Mouse (Mus musculus) heart, embryonic 11.5 days (tissue): ENCODE measurements at regions not wholly inside any gene's neighbourhood (a gene's known extent, or its start where the extent isn't known, plus 50 kb on each side); places are given as distances from the start of the nearest gene placed in this dataset.

Experiments
- ATAC-seq: fragments of 200-750 bp; cut with Nextera tagmentation; replicated peaks from 2 replicates; pipeline ENCODE4 v1.8.0; 2017; ENCODE audit warnings: moderate library complexity; ENCODE audit not compliant: insufficient number of reproducible peaks, low FRiP score, low TSS enrichment
- H3K27ac ChIP-seq: fragments of 300-500 bp; sonication (generic); 2 replicates; pipeline ENCODE4 v1.5.1; 2014; ENCODE audit warnings: mild to moderate bottlenecking, low read depth, low read length
- H3K27me3 ChIP-seq: fragments of 300-500 bp; sonication (generic); 2 replicates; pipeline ENCODE4 v1.6.1; 2014; ENCODE audit warnings: mild to moderate bottlenecking, low read length, mixed read lengths; ENCODE audit not compliant: control insufficient read depth, insufficient read depth
- H3K36me3 ChIP-seq: fragments of 300-500 bp; sonication (generic); 2 replicates; pipeline ENCODE4 v1.6.1; 2014; ENCODE audit warnings: mild to moderate bottlenecking, low read length, moderate library complexity, mixed read lengths; ENCODE audit not compliant: control insufficient read depth, insufficient read depth
- H3K4me1 ChIP-seq: fragments of 300-500 bp; sonication (generic); 2 replicates; pipeline ENCODE4 v1.6.1; 2014; ENCODE audit warnings: low read length; ENCODE audit not compliant: control insufficient read depth, insufficient read depth
- H3K4me2 ChIP-seq: fragments of 300-500 bp; sonication (generic); 2 replicates; pipeline ENCODE4 v1.6.1; 2014; ENCODE audit warnings: mild to moderate bottlenecking, moderate library complexity
- H3K4me3 ChIP-seq: fragments of 300-500 bp; sonication (generic); 2 replicates; pipeline ENCODE4 v1.5.1; 2014; ENCODE audit warnings: low read depth, low read length
- H3K9ac ChIP-seq: fragments of 300-500 bp; sonication (generic); 2 replicates; pipeline ENCODE4 v1.6.1; 2014; ENCODE audit warnings: mild to moderate bottlenecking, low read depth, low read length, moderate library complexity
- H3K9me3 ChIP-seq: fragments of 300-500 bp; sonication (generic); replicated peaks from 2 replicates; pipeline ENCODE4 v1.6.1; 2016; ENCODE audit warnings: low read length; ENCODE audit not compliant: control insufficient read depth
- WGBS: fragments of 180-500 bp; shearing (Covaris S2); extraction: QIAGEN DNeasy Blood & Tissue Kit; methylation state at CpG from one replicate; pipeline ENCODE4 v1.1.7; 2014; ENCODE audit not compliant: insufficient replicate concordance; 5-methylcytosine and 5-hydroxymethylcytosine counted together

DNA sequence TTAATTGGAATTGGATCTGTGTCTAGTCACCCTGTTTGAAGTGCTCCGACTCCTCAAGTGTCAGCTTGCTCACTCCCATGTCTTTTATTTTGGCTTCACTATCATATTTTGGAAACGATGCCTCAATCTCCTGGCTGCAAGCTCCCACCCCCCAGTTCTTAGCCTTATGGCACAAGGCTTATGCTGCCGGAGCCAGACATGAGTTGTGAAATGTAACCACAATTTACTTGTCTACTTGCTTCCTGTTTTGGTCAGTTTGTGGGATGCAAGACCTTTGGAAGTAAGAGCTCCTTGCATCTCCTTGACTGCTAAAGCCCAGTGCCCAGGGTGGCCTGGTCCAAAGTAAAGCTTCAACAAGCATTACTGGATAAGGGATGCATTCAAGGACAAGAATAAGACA lies 195.8 kb downstream of the Plpp3 start:
- no peak overlapping the region for H3K4me3 ChIP-seq
- no peaks in the 10 kb centered on the region for H3K9me3 ChIP-seq
- no peak overlapping the region for H3K27ac ChIP-seq
- no peak overlapping the region for H3K4me2 ChIP-seq
- no peak overlapping the region for H3K9ac ChIP-seq
- H3K36me3 ChIP-seq: no peaks in the 10 kb centered on the region
- WGBS: 75% methylated on average over 3 of the region's 3 CpGs
- H3K4me1 ChIP-seq: no peaks in the 10 kb centered on the region
- no peaks in the 10 kb centered on the region for H3K27me3 ChIP-seq
- no peak for ATAC-seq

DNA sequence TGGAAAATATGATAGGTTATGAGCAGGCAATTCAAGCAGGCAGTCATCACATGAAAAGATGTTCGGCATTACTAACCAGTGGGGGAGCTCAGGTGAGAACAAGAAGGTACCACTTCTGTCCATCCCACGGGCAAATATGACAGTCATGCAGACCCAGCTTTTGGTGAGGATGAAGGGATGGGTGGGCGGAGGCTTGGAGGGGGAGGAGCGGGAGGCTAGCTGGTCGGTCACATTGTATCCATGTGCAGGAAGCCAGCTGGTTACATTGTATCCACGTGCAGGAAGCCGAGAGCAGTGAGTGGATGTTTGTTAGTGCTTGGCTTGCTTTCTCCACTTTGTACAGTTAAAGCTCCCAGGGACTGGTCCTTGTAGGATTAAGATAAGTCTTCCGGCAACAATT lies 196.9 kb downstream of the Plpp3 start:
- Histone ChIP-seq H3K27ac (no peak overlapping the region), H3K4me3 (no peak overlapping the region), H3K27me3 (no peaks in the 10 kb centered on the region), H3K36me3 (no peaks in the 10 kb centered on the region), H3K9ac (no peak overlapping the region), H3K4me1 (no peaks in the 10 kb centered on the region), H3K4me2 (no peak overlapping the region), H3K9me3 (no peaks in the 10 kb centered on the region)
- ATAC-seq: no peak
- WGBS: 74% methylated on average over 8 of the region's 8 CpGs

DNA sequence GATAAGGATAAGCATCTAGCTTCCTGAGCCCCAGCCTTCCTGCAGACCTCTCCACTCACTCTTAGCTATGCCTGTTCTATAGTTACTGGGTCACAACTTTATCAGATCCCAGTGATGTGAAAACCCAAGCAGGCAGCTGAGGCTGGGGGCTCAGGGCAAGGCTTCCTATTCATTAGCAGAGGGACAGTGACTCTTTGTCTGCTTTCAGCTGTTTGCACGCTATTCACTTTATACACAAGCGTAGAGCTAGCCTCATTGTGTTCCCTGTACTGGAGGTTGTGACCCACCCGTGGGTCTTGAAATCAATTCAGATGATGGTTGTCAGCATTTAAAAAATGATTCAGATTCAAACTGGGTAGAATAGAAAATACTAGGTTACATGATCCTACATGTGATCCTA lies 199.5 kb downstream of the Plpp3 start:
- Histone ChIP-seq H3K9me3 (no peaks in the 10 kb centered on the region), H3K27ac (no peak overlapping the region)
- no peak for ATAC-seq

DNA sequence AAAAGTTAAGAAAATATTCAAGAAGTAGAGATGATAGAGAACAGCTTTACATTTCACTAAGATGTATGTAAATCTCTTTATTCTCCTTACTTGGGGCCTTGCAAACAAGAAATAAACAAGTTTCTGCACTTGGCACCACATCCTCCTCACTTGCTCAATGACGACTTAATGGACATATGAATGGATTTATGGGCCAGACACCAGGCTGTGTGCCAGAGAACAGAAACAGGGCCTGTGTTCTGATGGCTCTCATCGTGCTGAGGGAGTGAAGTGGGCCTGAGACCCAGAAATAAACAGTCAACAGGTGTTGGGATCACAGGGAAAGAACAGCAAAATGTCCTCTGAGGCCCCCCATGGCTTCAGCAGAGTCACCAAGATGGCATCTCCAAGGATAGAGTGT lies 201.6 kb downstream of the Plpp3 start:
- Histone ChIP-seq H3K4me1 (no peaks in the 10 kb centered on the region), H3K36me3 (no peaks in the 10 kb centered on the region), H3K9me3 (no peaks in the 10 kb centered on the region), H3K4me3 (no peak overlapping the region), H3K9ac (no peak overlapping the region), H3K4me2 (no peak overlapping the region), H3K27me3 (no peaks in the 10 kb centered on the region), H3K27ac (no peak overlapping the region)
- WGBS: 66% methylated on average over 2 of the region's 2 CpGs
- ATAC-seq: no peak

More for the DNA sequence above, 199.5 kb downstream of the Plpp3 start:
- Histone ChIP-seq H3K27me3 (no peaks in the 10 kb centered on the region), H3K36me3 (no peaks in the 10 kb centered on the region), H3K9ac (no peak overlapping the region), H3K4me2 (no peak overlapping the region), H3K4me3 (no peak overlapping the region), H3K4me1 (no peaks in the 10 kb centered on the region)
- WGBS: 68% methylated on average over 3 of the region's 3 CpGs

DNA sequence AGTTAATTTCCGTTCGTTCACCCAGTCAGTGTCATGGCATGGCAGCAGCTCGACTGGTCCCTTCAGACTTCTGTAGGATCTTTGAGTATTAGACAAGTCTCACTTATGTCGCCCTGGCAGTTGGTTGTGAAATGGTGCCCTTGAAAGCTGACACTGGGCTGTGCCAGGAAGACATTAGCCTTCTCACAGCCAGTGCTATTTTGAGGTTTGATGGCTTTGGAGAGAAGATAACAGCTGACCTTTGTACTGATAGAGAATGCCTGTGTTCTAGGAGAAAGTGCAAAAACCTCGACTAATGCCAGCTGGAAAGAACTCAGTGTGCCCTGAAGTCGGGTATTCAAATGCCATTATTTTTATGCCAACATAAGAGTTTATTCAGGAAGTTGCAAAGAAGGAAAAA lies 207.3 kb downstream of the Plpp3 start:
- no peak for ATAC-seq
- H3K27ac ChIP-seq: peak overlapping the region; percentile 29; the same call in 1 of the 2 replicates
- no peaks in the 10 kb centered on the region for H3K4me1 ChIP-seq
- WGBS: 46% methylated on average over 6 of the region's 6 CpGs
- H3K27me3 ChIP-seq: no peaks in the 10 kb centered on the region
- no peak overlapping the region; the same call in 1 of the 2 replicates for H3K4me2 ChIP-seq
- H3K36me3 ChIP-seq: no peaks in the 10 kb centered on the region
- H3K9me3 ChIP-seq: no peaks in the 10 kb centered on the region
- H3K9ac ChIP-seq: no peak overlapping the region
- no peak overlapping the region for H3K4me3 ChIP-seq

DNA sequence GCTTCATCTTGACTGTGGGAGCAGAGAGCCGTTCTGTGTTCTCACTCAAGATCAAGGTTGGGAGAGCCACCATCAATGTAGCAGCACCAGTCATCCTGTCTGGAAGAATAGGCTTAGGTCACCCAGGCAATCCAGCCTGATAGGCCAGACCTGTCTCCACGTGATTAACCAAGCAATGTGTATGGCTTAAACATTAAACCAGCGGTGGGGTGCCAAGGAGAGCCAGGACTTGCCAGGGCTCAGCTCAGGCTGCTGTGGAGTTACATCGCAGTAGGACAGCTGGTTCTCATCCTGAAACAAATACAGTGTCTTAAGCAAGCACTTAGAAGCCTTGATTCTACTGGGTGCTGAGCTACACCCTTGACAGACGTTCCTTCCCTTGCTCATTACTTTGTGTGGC lies 207.9 kb downstream of the Plpp3 start:
- 0 out of 2 replicates have a peak overlapping the region, but pooled peaks have one; percentile 15 for H3K27ac ChIP-seq
- no peaks in the 10 kb centered on the region for H3K4me1 ChIP-seq
- H3K9ac ChIP-seq: no peak overlapping the region
- ATAC-seq: no peak
- no peaks in the 10 kb centered on the region for H3K27me3 ChIP-seq
- H3K9me3 ChIP-seq: no peaks in the 10 kb centered on the region
- 65% methylated on average over 5 of the region's 5 CpGs for WGBS
- H3K4me2 ChIP-seq: no peak overlapping the region
- no peak overlapping the region for H3K4me3 ChIP-seq
- H3K36me3 ChIP-seq: no peaks in the 10 kb centered on the region

DNA sequence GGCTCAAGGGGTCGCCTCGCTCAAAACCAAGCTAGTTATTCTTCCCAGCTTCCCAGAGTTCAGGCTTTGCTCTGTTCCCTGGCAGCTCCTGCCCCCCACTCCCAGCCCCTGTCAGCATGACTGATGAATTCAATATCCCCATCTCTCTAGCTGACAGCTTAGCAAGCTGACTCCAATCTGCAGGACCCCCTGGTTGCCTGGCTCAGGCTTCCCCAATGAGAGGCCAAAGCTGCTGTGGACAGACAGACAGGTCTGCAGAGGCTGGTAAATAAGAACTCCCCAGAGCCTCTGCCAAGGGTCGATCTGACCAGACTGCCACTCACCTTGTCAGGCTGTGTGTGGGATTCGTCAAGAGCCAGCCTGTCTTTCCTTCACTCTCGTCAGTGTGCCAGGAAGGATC lies 219.4 kb downstream of the Plpp3 start:
- ATAC-seq: no peak
- no peaks in the 10 kb centered on the region for H3K9me3 ChIP-seq
- WGBS: 28% methylated on average over 5 of the region's 5 CpGs
- no peak overlapping the region for H3K4me2 ChIP-seq
- H3K27me3 ChIP-seq: no peaks in the 10 kb centered on the region
- H3K9ac ChIP-seq: no peak overlapping the region
- no peak overlapping the region for H3K4me3 ChIP-seq
- H3K36me3 ChIP-seq: no peaks in the 10 kb centered on the region
- no peak overlapping the region for H3K27ac ChIP-seq
- peaks cover 10% of the 10 kb centered on the region; the same call in 1 of the 2 replicates for H3K4me1 ChIP-seq

DNA sequence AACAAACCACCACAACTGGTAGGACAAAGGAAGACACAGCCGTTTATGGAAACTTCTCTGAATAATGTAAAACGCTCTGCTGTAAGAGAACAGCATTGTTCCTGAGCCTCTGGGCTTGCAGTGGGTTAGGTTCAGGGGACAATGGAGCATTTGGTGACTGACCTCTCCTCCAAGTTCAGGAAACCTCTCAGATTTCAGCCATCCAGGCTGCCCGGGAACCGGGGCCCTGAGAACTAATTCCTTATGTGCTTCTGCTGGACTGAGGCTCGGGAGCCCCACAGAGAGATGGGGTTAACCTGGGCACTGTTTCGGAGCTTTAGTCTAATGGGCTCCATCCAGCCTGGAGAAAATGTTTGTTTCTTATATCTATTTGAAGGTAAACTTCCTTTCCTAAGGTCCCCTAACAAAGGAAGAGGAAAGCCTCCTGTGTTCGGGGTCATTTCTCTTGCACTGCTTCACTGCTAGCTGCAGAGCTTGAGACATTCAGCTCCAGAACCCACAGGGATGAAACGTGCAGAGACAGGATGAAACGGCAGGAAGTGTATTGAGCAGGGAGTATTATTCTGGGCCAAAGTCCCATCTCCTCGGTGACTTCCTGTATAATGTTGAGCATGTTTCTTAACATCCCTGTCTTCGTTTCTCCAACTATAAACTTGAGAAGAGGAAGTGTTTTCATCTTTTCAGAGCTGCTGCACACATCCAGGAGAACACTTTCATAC lies 220.5 kb downstream of the Plpp3 start:
- peak overlapping the region; percentile 29; the same call in 1 of the 2 replicates for H3K27ac ChIP-seq
- no peaks in the 10 kb centered on the region for H3K36me3 ChIP-seq
- no peaks in the 10 kb centered on the region for H3K27me3 ChIP-seq
- H3K9me3 ChIP-seq: no peaks in the 10 kb centered on the region
- H3K4me1 ChIP-seq: peaks cover 10% of the 10 kb centered on the region; the same call in 1 of the 2 replicates
- H3K9ac ChIP-seq: no peak overlapping the region
- H3K4me2 ChIP-seq: no peak overlapping the region
- no peak overlapping the region for H3K4me3 ChIP-seq
- ATAC-seq: no peak
- 50% methylated on average over 11 of the region's 11 CpGs for WGBS

DNA sequence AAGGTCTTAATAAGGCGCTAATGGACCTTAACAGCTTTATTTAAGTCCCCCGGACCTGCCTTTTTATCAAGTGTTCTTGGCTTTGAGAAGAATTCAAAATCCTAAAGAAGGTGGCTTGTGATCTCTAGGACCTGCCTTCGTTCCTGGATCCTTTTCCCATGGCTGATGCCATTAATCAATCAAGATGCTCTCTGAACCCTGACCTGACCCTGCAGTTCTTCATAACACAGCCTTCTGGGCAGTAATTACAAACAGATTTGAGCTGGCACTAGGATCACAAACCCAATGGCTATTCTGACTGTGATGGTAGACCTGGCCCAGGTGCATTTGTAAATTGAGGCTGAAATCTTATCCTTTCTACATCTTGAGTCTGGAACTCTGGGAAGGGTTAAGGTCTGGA lies 227.7 kb downstream of the Plpp3 start:
- no peak overlapping the region for H3K9ac ChIP-seq
- 64% methylated on average over 3 of the region's 3 CpGs for WGBS
- ATAC-seq: no peak
- no peaks in the 10 kb centered on the region for H3K9me3 ChIP-seq
- no peak overlapping the region for H3K27ac ChIP-seq
- H3K27me3 ChIP-seq: no peaks in the 10 kb centered on the region
- no peak overlapping the region for H3K4me3 ChIP-seq
- no peaks in the 10 kb centered on the region for H3K36me3 ChIP-seq
- H3K4me1 ChIP-seq: no peaks in the 10 kb centered on the region
- H3K4me2 ChIP-seq: no peak overlapping the region
